7 mouse cellular contexts compared by ENCODE assay signal in the genomic region with DNA sequence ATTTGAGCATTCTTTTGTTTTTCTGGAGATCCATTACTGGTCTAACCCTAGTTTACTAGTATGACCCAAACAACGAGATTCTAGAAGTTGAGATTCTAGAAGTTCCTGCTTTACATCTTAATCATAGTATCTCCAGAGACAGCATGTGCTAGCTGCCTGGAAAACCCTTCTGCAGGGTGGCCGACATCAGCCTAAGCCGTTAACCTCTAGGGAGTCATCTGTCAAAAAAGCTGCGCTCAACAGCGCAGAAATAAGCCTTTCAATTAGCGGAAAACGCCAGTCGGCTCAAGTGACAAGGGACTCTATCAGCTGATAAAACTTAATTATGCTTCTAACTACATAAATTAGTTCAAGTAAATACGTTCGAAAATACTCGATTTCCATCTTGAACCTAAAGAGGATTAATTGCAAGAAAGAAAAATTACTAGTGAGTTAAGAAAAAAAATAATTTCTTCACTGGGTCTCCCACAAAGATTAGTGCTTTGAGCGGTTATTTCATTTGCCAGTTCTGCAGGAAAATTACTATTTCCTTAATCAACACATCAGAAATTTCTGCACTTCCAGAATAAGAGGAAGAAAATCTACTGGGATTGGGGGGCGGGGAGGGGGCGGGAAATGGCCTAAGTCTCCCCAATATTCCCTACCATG. TPM values are rescaled to one million over a fixed set of nuclear protein-coding genes. Genes with fewer than 3 reads are reported as not detected.
DNase-seq lines count a peak whose midpoint lies in the region; ATAC-seq lines count a peak whose summit lies in the region.

No protein-coding gene starts in this region.

- peak; percentile 61 to 63 for DNase-seq in B cell, adult 2 months
- DNase-seq in hindbrain, embryonic 14.5 days (ENCODE audit: low spot score): peak; percentile 72
- DNase-seq in skeletal muscle tissue, adult 2 months (ENCODE audit: low read depth, low spot score): peak; percentile 69
- no peak for DNase-seq in right cerebral cortex, postnatal 25 days

- H3K9ac ChIP-seq in embryonic facial prominence, embryonic 15.5 days: no peak overlapping the region
- peak overlapping the region; percentile 18 for H3K9ac ChIP-seq in hindbrain, embryonic 14.5 days
- peak overlapping the region; percentile 65 for H3K9ac ChIP-seq in liver, embryonic 16.5 days (ENCODE audit: low read depth, low read length)

- H3K4me3 ChIP-seq in embryonic facial prominence, embryonic 15.5 days (replicated peaks): peak overlapping the region; percentile 36
- peak overlapping the region; percentile 26 for H3K4me3 ChIP-seq in hindbrain, embryonic 14.5 days (replicated peaks; ENCODE audit: low read length)
- H3K4me3 ChIP-seq in liver, embryonic 16.5 days (ENCODE audit: low read depth, low read length): peak overlapping the region; percentile 47

- H3K4me2 ChIP-seq in embryonic facial prominence, embryonic 15.5 days (replicated peaks): peak overlapping the region; percentile 59
- peak overlapping the region; percentile 60 for H3K4me2 ChIP-seq in hindbrain, embryonic 14.5 days (replicated peaks)
- peak overlapping the region; percentile 68 for H3K4me2 ChIP-seq in liver, embryonic 16.5 days (ENCODE audit: low read depth, low read length)

- no peaks in the 10 kb centered on the region for H3K9me3 ChIP-seq in embryonic facial prominence, embryonic 15.5 days (replicated peaks)
- no peaks in the 10 kb centered on the region for H3K9me3 ChIP-seq in hindbrain, embryonic 14.5 days (ENCODE audit: control insufficient read depth, low read length)
- no peaks in the 10 kb centered on the region for H3K9me3 ChIP-seq in liver, embryonic 16.5 days (replicated peaks; ENCODE audit: control insufficient read depth, low read length)

- 3% methylated on average over 14 of the region's 14 CpGs for WGBS in embryonic facial prominence, embryonic 15.5 days
- under 1% methylated on average over 14 of the region's 14 CpGs for WGBS in hindbrain, embryonic 14.5 days
- WGBS in liver, embryonic 16.5 days (ENCODE audit: insufficient replicate concordance): under 1% methylated on average over 14 of the region's 14 CpGs

- H3K27me3 ChIP-seq in embryonic facial prominence, embryonic 15.5 days: no peaks in the 10 kb centered on the region
- no peaks in the 10 kb centered on the region for H3K27me3 ChIP-seq in hindbrain, embryonic 14.5 days (ENCODE audit: control insufficient read depth, insufficient read depth, low read length)
- no peaks in the 10 kb centered on the region for H3K27me3 ChIP-seq in liver, embryonic 16.5 days (ENCODE audit: control insufficient read depth, insufficient read depth, low read depth, low read length)

- H3K4me1 ChIP-seq in embryonic facial prominence, embryonic 15.5 days: peaks cover 38% of the 10 kb centered on the region
- H3K4me1 ChIP-seq in hindbrain, embryonic 14.5 days (replicated peaks; ENCODE audit: control insufficient read depth, insufficient read depth, low read length): peaks cover 30% of the 10 kb centered on the region
- peaks cover 35% of the 10 kb centered on the region for H3K4me1 ChIP-seq in liver, embryonic 16.5 days (ENCODE audit: control insufficient read depth, low read depth, low read length)

- ATAC-seq in CD4-positive, CD25-positive, alpha-beta regulatory T cell, adult 4 months: peak; percentile 6
- no peak for ATAC-seq in embryonic facial prominence, embryonic 15.5 days (ENCODE audit: insufficient number of reproducible peaks, low FRiP score, low TSS enrichment, low read depth)
- ATAC-seq in hindbrain, embryonic 14.5 days (ENCODE audit: low FRiP score): no peak
- no peak for ATAC-seq in liver, embryonic 16.5 days (ENCODE audit: low read depth)

- H3K27ac ChIP-seq in embryonic facial prominence, embryonic 15.5 days (replicated peaks): peak overlapping the region; percentile 95
- H3K27ac ChIP-seq in hindbrain, embryonic 14.5 days: peak overlapping the region; percentile 83
- H3K27ac ChIP-seq in liver, embryonic 16.5 days (ENCODE audit: low read length): peak overlapping the region; percentile 71

- no peaks in the 10 kb centered on the region for H3K36me3 ChIP-seq in embryonic facial prominence, embryonic 15.5 days
- no peaks in the 10 kb centered on the region for H3K36me3 ChIP-seq in hindbrain, embryonic 14.5 days (replicated peaks; ENCODE audit: control insufficient read depth, insufficient read depth)
- no peaks in the 10 kb centered on the region for H3K36me3 ChIP-seq in liver, embryonic 16.5 days (ENCODE audit: control insufficient read depth, insufficient read depth)

RNA-seq across cellular contexts. Expression of gene Chd2, which starts 53.0 kb away (rescaled TPM):
- polyA plus RNA-seq in CD4-positive, CD25-positive, alpha-beta regulatory T cell, adult 4 months (2017; shearing (Covaris generic)): 100 to 1,000 TPM; 223 to 256 TPM
- 46.7 and 53.0 TPM in 2 replicates for polyA plus RNA-seq in embryonic facial prominence, embryonic 15.5 days (2015; fragmentation: Nextera tagmentation; extraction: Ambion mirVana)
- polyA plus RNA-seq in hindbrain, embryonic 14.5 days (2014; fragmentation: Nextera tagmentation; extraction: Ambion mirVana): 35.6 and 42.3 TPM in 2 replicates
- polyA plus RNA-seq in liver, embryonic 16.5 days (2015; fragmentation: Nextera tagmentation; extraction: Ambion mirVana): 24.7 and 26.1 TPM in 2 replicates
